9 mouse cellular contexts compared by ENCODE assay signal in the genomic region with DNA sequence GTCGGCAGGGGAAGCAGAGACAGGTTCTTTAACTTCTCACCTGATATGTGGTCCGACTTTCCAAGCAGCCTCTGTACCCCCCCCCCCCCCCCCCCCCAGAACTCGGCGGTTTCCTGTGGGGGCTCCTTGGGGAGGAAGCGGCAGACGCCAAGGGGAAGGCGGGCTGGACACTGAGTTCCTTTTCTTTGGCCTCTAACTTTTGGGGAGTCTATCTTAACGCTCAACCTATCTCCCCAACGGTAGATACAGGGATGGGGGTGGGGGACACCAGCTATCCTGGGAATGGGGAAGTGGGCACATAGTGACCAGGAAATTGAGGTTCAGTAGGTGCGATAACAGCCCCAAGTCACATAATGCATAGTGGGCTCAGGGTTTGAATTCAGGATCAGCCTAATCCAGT. TPM values are rescaled to one million over a fixed set of nuclear protein-coding genes. Genes with fewer than 3 reads are reported as not detected.
A peak's percentile ranks its signal among the peaks of the same experiment; 100 is the strongest.
DNase-seq lines count a peak whose midpoint lies in the region; ATAC-seq and TF ChIP-seq lines count a peak whose summit lies in the region.
"Had no signal": no experiment of that assay in that cellular context is flagged by ENCODE, and none has a peak within 500 bp of the region (broad histone marks: within the 10 kb centered on the region; RNA-seq: fewer than 3 reads in every experiment).

No protein-coding gene starts in this region.

- H3K4me2 ChIP-seq in hindbrain, embryonic 15.5 days, result peak overlapping the region; percentile 75
- H3K4me2 ChIP-seq in midbrain, embryonic 13.5 days (replicated peaks), result peak overlapping the region; percentile 63

- H3K4me1 ChIP-seq in kidney, adult 2 months (ENCODE audit: control insufficient read depth, insufficient read depth, low read length), result no peaks in the 10 kb centered on the region; the same call in 1 of the 2 replicates
- H3K4me1 ChIP-seq in bone marrow, adult 2 months (ENCODE audit: control insufficient read depth, insufficient read depth, low read length), result peaks cover 3% of the 10 kb centered on the region
- peaks cover 14% of the 10 kb centered on the region for H3K4me1 ChIP-seq in hindbrain, embryonic 15.5 days (replicated peaks)
- H3K4me1 ChIP-seq in midbrain, embryonic 13.5 days (replicated peaks), result peaks cover 10% of the 10 kb centered on the region

- H3K9ac ChIP-seq in hindbrain, embryonic 15.5 days, result 0 out of 2 replicates have a peak overlapping the region, but pooled peaks have one; percentile 39
- peak overlapping the region; percentile 61; the same call in 1 of the 2 replicates for H3K9ac ChIP-seq in midbrain, embryonic 13.5 days (replicated peaks)

- peak overlapping the region; percentile 54 for H3K27ac ChIP-seq in kidney, adult 2 months (ENCODE audit: insufficient read depth, low read depth, low read length)
- peak overlapping the region; percentile 74; the same call in 1 of the 2 replicates for H3K27ac ChIP-seq in bone marrow, adult 2 months (ENCODE audit: control insufficient read depth, insufficient read depth, low read depth, low read length, poor library complexity)
- no peak overlapping the region for H3K27ac ChIP-seq in hindbrain, embryonic 15.5 days (replicated peaks)
- no peak overlapping the region for H3K27ac ChIP-seq in midbrain, embryonic 13.5 days

- no peak for TF ChIP-seq CTCF in kidney, adult 2 months (conservative IDR thresholded peaks at IDR 0.05; ENCODE audit: insufficient read depth, insufficient read length, low read depth, low read length)
- TF ChIP-seq CTCF in bone marrow, adult 2 months (IDR thresholded peaks at IDR 0.05; ENCODE audit: control insufficient read depth, insufficient read depth, low read length), result no peak

- H3K27me3 ChIP-seq in kidney, adult 2 months (replicated peaks; ENCODE audit: control insufficient read depth, insufficient read depth, low read length), result no peaks in the 10 kb centered on the region
- 0 out of 2 replicates have a peak, but pooled peaks cover 3% of the 10 kb centered on the region for H3K27me3 ChIP-seq in hindbrain, embryonic 15.5 days
- H3K27me3 ChIP-seq in midbrain, embryonic 13.5 days, result peaks cover 26% of the 10 kb centered on the region
- H3K27me3 ChIP-seq: Patski had no signal

- no peak for TF ChIP-seq POLR2A in kidney, adult 2 months (IDR thresholded peaks at IDR 0.05; ENCODE audit: low read depth, low read length)
- TF ChIP-seq POLR2A in bone marrow, adult 2 months (IDR thresholded peaks at IDR 0.05; ENCODE audit: borderline replicate concordance, control insufficient read depth, low read depth, low read length), result no peak

- no peaks in the 10 kb centered on the region for H3K36me3 ChIP-seq in kidney, adult 2 months (ENCODE audit: control insufficient read depth, insufficient read depth, low read length)
- H3K36me3 ChIP-seq in hindbrain, embryonic 15.5 days, result no peaks in the 10 kb centered on the region
- H3K36me3 ChIP-seq in midbrain, embryonic 13.5 days, result no peaks in the 10 kb centered on the region

- no peak for ATAC-seq in hindbrain, embryonic 15.5 days (ENCODE audit: low FRiP score, low read depth)
- no peak for ATAC-seq in midbrain, embryonic 13.5 days

- H3K4me3 ChIP-seq in kidney, adult 2 months (ENCODE audit: insufficient read depth, low read depth, low read length), result peak overlapping the region; percentile 61
- H3K4me3 ChIP-seq in bone marrow, adult 2 months (replicated peaks; ENCODE audit: control insufficient read depth, low read depth, low read length), result peak overlapping the region; percentile 69
- peak overlapping the region; percentile 40 for H3K4me3 ChIP-seq in hindbrain, embryonic 15.5 days
- H3K4me3 ChIP-seq in midbrain, embryonic 13.5 days (replicated peaks), result peak overlapping the region; percentile 37

- peak; percentile 43 for DNase-seq in kidney, adult 2 months
- no peak for DNase-seq in kidney, adult 11 months
- no peak for DNase-seq in adrenal gland, postnatal 25 days
- DNase-seq in B cell, adult 2 months, result no peak
- DNase-seq in adrenal gland, postnatal 36 days, result no peak

- 36% methylated on average over 9 of the region's 10 CpGs for WGBS in kidney, adult 2 months
- 0% methylated on average over 10 of the region's 10 CpGs for WGBS in bone marrow, adult 2 months
- WGBS in hindbrain, embryonic 15.5 days, result 51% methylated on average over 8 of the region's 10 CpGs
- 53% methylated on average over 9 of the region's 10 CpGs for WGBS in midbrain, embryonic 13.5 days

- H3K9me3 ChIP-seq in hindbrain, embryonic 15.5 days, result no peaks in the 10 kb centered on the region
- H3K9me3 ChIP-seq in midbrain, embryonic 13.5 days, result no peaks in the 10 kb centered on the region

RNA-seq across cellular contexts. Expression of a gene that starts 0.7 kb away (rescaled TPM):
- polyA plus RNA-seq in kidney, adult 2 months (2012; rRNA removed), result 25.6 and 28.2 TPM in 2 replicates
- 33.4 and 88.0 TPM in 2 replicates for polyA plus RNA-seq in bone marrow, adult 2 months (2011; ENCODE audit: insufficient read depth, insufficient read length, low replicate concordance, missing spikeins)
- 5.0 and 6.3 TPM in 2 replicates for polyA plus RNA-seq in hindbrain, embryonic 15.5 days (2015; fragmentation: Nextera tagmentation; extraction: Ambion mirVana)
- polyA plus RNA-seq in midbrain, embryonic 13.5 days (2015; fragmentation: Nextera tagmentation; extraction: Ambion mirVana), result 2.9 and 3.7 TPM in 2 replicates
- total RNA-seq in adrenal gland, postnatal 25 days (2021), result 8.7 and 12.4 TPM in 2 replicates
- 10 to 100 TPM; 11.7 to 14.4 TPM for total RNA-seq in adrenal gland, postnatal 36 days (2021)

Comparison
In these comparisons a context has a peak if more than half of its experiments do, and no peak if none do; other contexts are left out.
1. H3K27ac ChIP-seq: peak in kidney, adult 2 months (single experiment) and bone marrow, adult 2 months (single experiment); none in hindbrain, embryonic 15.5 days (single experiment) and midbrain, embryonic 13.5 days (single experiment).
2. Peak in every context shown above with its lines, with median percentiles within 50 percentile points of each other: H3K4me3 ChIP-seq.